Mouse (Mus musculus) cerebellum, adult 2 months (tissue): ENCODE results near the gene B3gnt9.

Source experiments
- CTCF ChIP-seq: fragments of 200-500 bp; IDR thresholded peaks from 2 replicates; pipeline ENCODE4 v1.5.1; 2011; ENCODE audit warnings: low read depth, mild to moderate bottlenecking, control low read depth, low read length, moderate library complexity, borderline replicate concordance; ENCODE audit not compliant: insufficient read depth
- POLR2A ChIP-seq: fragments of 200-500 bp; IDR thresholded peaks from 2 replicates; pipeline ENCODE4 v1.6.1; 2011; ENCODE audit warnings: low read length, control low read depth, borderline replicate concordance; ENCODE audit not compliant: insufficient read depth

- TF ChIP-seq POLR2A (no peak), CTCF (no peak)
Observed at GRCm38 (mm10) chr8:105293405-105293804, 38.5 kb upstream of the B3gnt9 start.
